Comparison of ENCODE assay signal across 8 mouse cellular contexts in the genomic region with DNA sequence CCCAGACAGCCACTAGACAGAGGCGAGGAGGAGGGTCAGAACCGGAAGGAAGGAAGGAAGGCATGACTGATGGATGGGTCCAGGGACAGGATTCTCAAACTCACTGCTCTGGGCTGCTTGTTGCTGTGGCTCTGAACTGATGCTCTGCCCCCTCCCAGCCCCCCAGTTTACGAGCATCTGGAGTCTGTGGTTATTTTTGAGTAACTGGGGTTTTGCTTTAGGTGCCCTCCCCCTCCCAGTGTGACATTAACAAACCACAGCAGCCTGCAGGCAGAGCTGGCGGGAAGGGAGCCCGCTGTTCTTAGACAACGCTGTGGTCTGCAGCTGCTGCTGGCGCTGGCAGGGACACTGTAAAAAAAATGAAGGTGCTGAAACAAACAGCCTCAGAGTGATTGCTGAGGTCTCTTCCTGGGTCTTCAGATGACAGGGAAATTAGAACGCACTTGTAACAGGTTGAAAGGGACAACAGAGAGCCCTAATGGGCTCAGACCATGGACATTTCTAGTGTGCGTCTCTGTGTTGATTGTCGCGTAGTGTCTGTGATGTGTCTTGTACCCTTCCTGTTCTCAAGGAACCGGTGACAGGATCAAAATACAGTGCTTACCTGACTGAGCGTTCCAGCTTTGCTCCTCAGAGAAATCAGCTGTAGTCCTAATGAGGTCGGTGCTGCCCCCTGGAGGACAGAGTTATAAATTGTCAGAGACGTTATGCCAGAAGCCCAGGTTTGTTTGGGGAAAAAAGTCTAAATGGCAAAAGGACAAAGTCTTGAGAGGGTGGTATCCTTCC. TPM values are rescaled to one million over a fixed set of nuclear protein-coding genes. Genes with fewer than 3 reads are reported as not detected.
DNase-seq lines count a peak whose midpoint lies in the region; ATAC-seq and TF ChIP-seq lines count a peak whose summit lies in the region.

No protein-coding gene starts in this region.

- TF ChIP-seq CTCF in kidney, adult 2 months (conservative IDR thresholded peaks at IDR 0.05; ENCODE audit: insufficient read depth, insufficient read length, low read depth, low read length) = peak; percentile 68
- TF ChIP-seq CTCF in spleen, adult 2 months (IDR thresholded peaks at IDR 0.05; ENCODE audit: extremely low read depth, insufficient read depth, insufficient read length, insufficient replicate concordance) = peak; percentile 52; the same call in 1 of the 2 replicates

- ATAC-seq in embryonic facial prominence, embryonic 11.5 days (replicated peaks; ENCODE audit: insufficient number of reproducible peaks, low FRiP score, low TSS enrichment, low read depth) = no peak; the same call in 1 of the 2 replicates
- peak; percentile 52; the same call in 1 of the 2 replicates for ATAC-seq in limb, embryonic 11.5 days (ENCODE audit: insufficient number of reproducible peaks, low FRiP score, low TSS enrichment, low read depth)
- peak; percentile 70 for ATAC-seq in midbrain, embryonic 13.5 days

- peak overlapping the region; percentile 46 for H3K9ac ChIP-seq in embryonic facial prominence, embryonic 11.5 days (replicated peaks; ENCODE audit: low read length)
- peak overlapping the region; percentile 50 for H3K9ac ChIP-seq in limb, embryonic 11.5 days (ENCODE audit: low read length)
- H3K9ac ChIP-seq in midbrain, embryonic 13.5 days (replicated peaks) = peak overlapping the region; percentile 34

- WGBS in embryonic facial prominence, embryonic 11.5 days = 9% methylated on average over 15 of the region's 15 CpGs
- 5% methylated on average over 15 of the region's 15 CpGs for WGBS in kidney, adult 2 months
- 4% methylated on average over 15 of the region's 15 CpGs for WGBS in limb, embryonic 11.5 days
- WGBS in midbrain, embryonic 13.5 days = 14% methylated on average over 15 of the region's 15 CpGs
- WGBS in spleen, adult 2 months = 1% methylated on average over 15 of the region's 15 CpGs

- TF ChIP-seq POLR2A in kidney, adult 2 months (IDR thresholded peaks at IDR 0.05; ENCODE audit: low read depth, low read length) = no peak
- no peak for TF ChIP-seq POLR2A in spleen, adult 2 months (IDR thresholded peaks at IDR 0.05; ENCODE audit: low read depth, low read length)

- no peaks in the 10 kb centered on the region for H3K9me3 ChIP-seq in embryonic facial prominence, embryonic 11.5 days (replicated peaks; ENCODE audit: control insufficient read depth, low read length)
- H3K9me3 ChIP-seq in limb, embryonic 11.5 days (ENCODE audit: control insufficient read depth, low read length) = no peaks in the 10 kb centered on the region
- H3K9me3 ChIP-seq in midbrain, embryonic 13.5 days = no peaks in the 10 kb centered on the region

- H3K4me2 ChIP-seq in embryonic facial prominence, embryonic 11.5 days (ENCODE audit: low read depth, low read length) = peak overlapping the region; percentile 39
- H3K4me2 ChIP-seq in limb, embryonic 11.5 days (ENCODE audit: low read depth, severe bottlenecking) = peak overlapping the region; percentile 61
- peak overlapping the region; percentile 46 for H3K4me2 ChIP-seq in midbrain, embryonic 13.5 days (replicated peaks)

- H3K4me1 ChIP-seq in embryonic facial prominence, embryonic 11.5 days (ENCODE audit: control insufficient read depth, insufficient read depth, low read length) = no peaks in the 10 kb centered on the region; the same call in 1 of the 2 replicates
- no peaks in the 10 kb centered on the region for H3K4me1 ChIP-seq in kidney, adult 2 months (ENCODE audit: control insufficient read depth, insufficient read depth, low read length)
- peaks cover 19% of the 10 kb centered on the region for H3K4me1 ChIP-seq in limb, embryonic 11.5 days (ENCODE audit: control insufficient read depth, insufficient read depth, low read length)
- H3K4me1 ChIP-seq in midbrain, embryonic 13.5 days (replicated peaks) = peaks cover 10% of the 10 kb centered on the region
- no peaks in the 10 kb centered on the region for H3K4me1 ChIP-seq in spleen, adult 2 months (ENCODE audit: control insufficient read depth, insufficient read depth, insufficient read length)

- no peaks in the 10 kb centered on the region for H3K27me3 ChIP-seq in embryonic facial prominence, embryonic 11.5 days (ENCODE audit: control insufficient read depth, insufficient read depth, low read length)
- no peaks in the 10 kb centered on the region for H3K27me3 ChIP-seq in kidney, adult 2 months (replicated peaks; ENCODE audit: control insufficient read depth, insufficient read depth, low read length)
- no peaks in the 10 kb centered on the region for H3K27me3 ChIP-seq in limb, embryonic 11.5 days (ENCODE audit: control insufficient read depth, insufficient read depth, low read length)
- no peaks in the 10 kb centered on the region; the same call in 1 of the 2 replicates for H3K27me3 ChIP-seq in midbrain, embryonic 13.5 days
- H3K27me3 ChIP-seq in spleen, adult 2 months (ENCODE audit: control insufficient read depth, insufficient read depth, low read length) = no peaks in the 10 kb centered on the region

- peak; percentile 90 for DNase-seq in 416B (ENCODE audit: low read depth)
- peak; percentile 77 for DNase-seq in adrenal gland, postnatal 25 days
- peak; percentile 90 for DNase-seq in embryonic facial prominence, embryonic 11.5 days (ENCODE audit: low spot score)
- DNase-seq in heart, adult 18-20 months = peak; percentile 75 to 93
- DNase-seq in kidney, adult 2 months = peak; percentile 80
- DNase-seq in limb, embryonic 11.5 days (ENCODE audit: low spot score) = peak; percentile 91
- DNase-seq in spleen, adult 2 months (ENCODE audit: low read depth in 1 of 2, low spot score in 2 of 2) = peak; percentile 70 to 81

- H3K36me3 ChIP-seq in embryonic facial prominence, embryonic 11.5 days (replicated peaks; ENCODE audit: control insufficient read depth, insufficient read depth, low read depth, low read length) = no peaks in the 10 kb centered on the region
- no peaks in the 10 kb centered on the region for H3K36me3 ChIP-seq in kidney, adult 2 months (ENCODE audit: control insufficient read depth, insufficient read depth, low read length)
- H3K36me3 ChIP-seq in limb, embryonic 11.5 days (ENCODE audit: control insufficient read depth, insufficient read depth, low read length) = no peaks in the 10 kb centered on the region
- H3K36me3 ChIP-seq in midbrain, embryonic 13.5 days = no peaks in the 10 kb centered on the region
- H3K36me3 ChIP-seq in spleen, adult 2 months (ENCODE audit: control insufficient read depth, insufficient read depth, low read length) = no peaks in the 10 kb centered on the region

- H3K27ac ChIP-seq in embryonic facial prominence, embryonic 11.5 days (replicated peaks; ENCODE audit: low read depth, low read length) = no peak overlapping the region
- H3K27ac ChIP-seq in kidney, adult 2 months (ENCODE audit: insufficient read depth, low read depth, low read length) = no peak overlapping the region
- H3K27ac ChIP-seq in limb, embryonic 11.5 days (replicated peaks; ENCODE audit: low read depth, low read length) = peak overlapping the region; percentile 61; the same call in 1 of the 2 replicates
- 0 out of 2 replicates have a peak overlapping the region, but pooled peaks have one; percentile 17 for H3K27ac ChIP-seq in midbrain, embryonic 13.5 days
- peak overlapping the region; percentile 84 for H3K27ac ChIP-seq in spleen, adult 2 months (ENCODE audit: insufficient read depth, low read length)

- peak overlapping the region; percentile 6; the same call in 1 of the 2 replicates for H3K4me3 ChIP-seq in embryonic facial prominence, embryonic 11.5 days (ENCODE audit: low read depth, low read length)
- peak overlapping the region; percentile 19; the same call in 1 of the 2 replicates for H3K4me3 ChIP-seq in kidney, adult 2 months (ENCODE audit: insufficient read depth, low read depth, low read length)
- 0 out of 2 replicates have a peak overlapping the region, but pooled peaks have one; percentile 6 for H3K4me3 ChIP-seq in limb, embryonic 11.5 days (ENCODE audit: low read depth, low read length)
- H3K4me3 ChIP-seq in midbrain, embryonic 13.5 days (replicated peaks) = peak overlapping the region; percentile 18
- H3K4me3 ChIP-seq in spleen, adult 2 months (ENCODE audit: extremely low read depth, insufficient read depth, insufficient read length) = peak overlapping the region; percentile 69

RNA-seq across cellular contexts. Expression of a gene that starts 21.4 kb away (rescaled TPM):
- total RNA-seq in adrenal gland, postnatal 25 days (2021) = 2.9 and 3.6 TPM in 2 replicates
- polyA plus RNA-seq in embryonic facial prominence, embryonic 11.5 days (2014; fragmentation: Nextera tagmentation; extraction: Ambion mirVana) = 0.46 and 0.79 TPM in 2 replicates
- 1 to 10 TPM in 1 of 2 experiments, under 1 TPM in 1; 0.69 to 1.0 TPM for total RNA-seq in heart, adult 18-20 months (2021)
- polyA plus RNA-seq in kidney, adult 2 months (2012; rRNA removed) = 0.27 and 0.59 TPM in 2 replicates
- 1.2 and 1.4 TPM in 2 replicates for polyA plus RNA-seq in limb, embryonic 11.5 days (2014; fragmentation: Nextera tagmentation; extraction: Ambion mirVana)
- polyA plus RNA-seq in midbrain, embryonic 13.5 days (2015; fragmentation: Nextera tagmentation; extraction: Ambion mirVana) = 0.24 and 0.53 TPM in 2 replicates
- polyA plus RNA-seq in spleen, adult 2 months (2012; rRNA removed) = 3.4 and 4.0 TPM in 2 replicates

Comparison
In these comparisons a context has a peak if more than half of its experiments do, and no peak if none do; other contexts are left out.
1. H3K27ac ChIP-seq: peak in limb, embryonic 11.5 days (single experiment), midbrain, embryonic 13.5 days (single experiment) and spleen, adult 2 months (single experiment); none in embryonic facial prominence, embryonic 11.5 days (single experiment) and kidney, adult 2 months (single experiment).
2. H3K4me3 ChIP-seq: peak in every context shown above with its lines; median percentile 69 in spleen, adult 2 months; 19 in kidney, adult 2 months; 18 in midbrain, embryonic 13.5 days; 6 in embryonic facial prominence, embryonic 11.5 days; 6 in limb, embryonic 11.5 days.
3. Peak in every context shown above with its lines, with median percentiles within 50 percentile points of each other: DNase-seq, H3K4me2 ChIP-seq and H3K9ac ChIP-seq.